Mouse (Mus musculus): ENCODE data around the gene Hist1h2aa. TPM values are rescaled to one million over a fixed set of nuclear protein-coding genes. Genes with fewer than 3 reads are reported as not detected.

Hist1h2aa gene
- polyA plus RNA-seq, 1 experiment from 2014 or later, result not detected

- Histone ChIP-seq H3K27me3 (ENCODE audit: control insufficient read depth, insufficient read depth, low read length) (no peaks in the 10 kb centered on the region), H3K36me3 (ENCODE audit: control insufficient read depth, insufficient read depth, low read length) (no peaks in the 10 kb centered on the region), H3K9me3 (ENCODE audit: control insufficient read depth, low read depth, low read length) (no peaks in the 10 kb centered on the region), H3K4me3 (ENCODE audit: low read depth, low read length) (no peak overlapping the region), H3K4me1 (ENCODE audit: control insufficient read depth, insufficient read depth, low read length) (0 out of 2 replicates have a peak, but pooled peaks cover under 1% of the 10 kb centered on the region), H3K27ac (ENCODE audit: low read length) (no peak overlapping the region), H3K4me2 (replicated peaks; ENCODE audit: low read depth, low read length) (no peak overlapping the region), H3K9ac (replicated peaks; ENCODE audit: low read depth, low read length) (no peak overlapping the region)
- ATAC-seq (ENCODE audit: insufficient number of reproducible peaks, insufficient read depth, low FRiP score, low read depth), result no peak
- 78% methylated on average over 5 of the region's 5 CpGs for WGBS
These were observed 24.1 kb upstream of the Hist1h2aa start for GRCm38 (mm10) chr13:23910121-23910520.

- Histone ChIP-seq H3K9ac (replicated peaks; ENCODE audit: low read depth, low read length) (no peak overlapping the region), H3K9me3 (ENCODE audit: control insufficient read depth, low read depth, low read length) (no peaks in the 10 kb centered on the region), H3K4me2 (replicated peaks; ENCODE audit: low read depth, low read length) (no peak overlapping the region), H3K4me1 (ENCODE audit: control insufficient read depth, insufficient read depth, low read length) (0 out of 2 replicates have a peak, but pooled peaks cover 5% of the 10 kb centered on the region), H3K27me3 (ENCODE audit: control insufficient read depth, insufficient read depth, low read length) (no peaks in the 10 kb centered on the region), H3K4me3 (ENCODE audit: low read depth, low read length) (no peak overlapping the region), H3K27ac (ENCODE audit: low read length) (no peak overlapping the region), H3K36me3 (ENCODE audit: control insufficient read depth, insufficient read depth, low read length) (no peaks in the 10 kb centered on the region)
- no peak for ATAC-seq (ENCODE audit: insufficient number of reproducible peaks, insufficient read depth, low FRiP score, low read depth)
- 89% methylated on average over 5 of the region's 5 CpGs for WGBS
These were observed 22.9 kb upstream of the Hist1h2aa start for GRCm38 (mm10) chr13:23911335-23911734.

- no peak overlapping the region for H3K9ac ChIP-seq (replicated peaks; ENCODE audit: low read depth, low read length)
- no peak overlapping the region for H3K4me2 ChIP-seq (replicated peaks; ENCODE audit: low read depth, low read length)
- 0 out of 2 replicates have a peak, but pooled peaks cover 5% of the 10 kb centered on the region for H3K4me1 ChIP-seq (ENCODE audit: control insufficient read depth, insufficient read depth, low read length)
- H3K27me3 ChIP-seq (ENCODE audit: control insufficient read depth, insufficient read depth, low read length), result no peaks in the 10 kb centered on the region
- H3K4me3 ChIP-seq (ENCODE audit: low read depth, low read length), result no peak overlapping the region
- ATAC-seq (ENCODE audit: insufficient number of reproducible peaks, insufficient read depth, low FRiP score, low read depth), result no peak
- 52% methylated on average over 6 of the region's 6 CpGs for whole genome bisulfite sequencing
- H3K27ac ChIP-seq (ENCODE audit: low read length), result no peak overlapping the region
- no peaks in the 10 kb centered on the region for H3K9me3 ChIP-seq (ENCODE audit: control insufficient read depth, low read depth, low read length)
- H3K36me3 ChIP-seq (ENCODE audit: control insufficient read depth, insufficient read depth, low read length), result no peaks in the 10 kb centered on the region
These were observed 20.4 kb upstream of the Hist1h2aa start for GRCm38 (mm10) chr13:23913791-23914306.

- Histone ChIP-seq H3K9me3 (ENCODE audit: control insufficient read depth, low read depth, low read length) (no peaks in the 10 kb centered on the region), H3K27ac (ENCODE audit: low read length) (no peak within 1 kb of the TSS), H3K4me1 (ENCODE audit: control insufficient read depth, insufficient read depth, low read length) (0 out of 2 replicates have a peak, but pooled peaks cover 5% of the 10 kb centered on the region), H3K9ac (replicated peaks; ENCODE audit: low read depth, low read length) (no peak within 1 kb of the TSS), H3K27me3 (ENCODE audit: control insufficient read depth, insufficient read depth, low read length) (no peaks in the 10 kb centered on the region), H3K4me3 (ENCODE audit: low read depth, low read length) (no peak within 1 kb of the TSS), H3K4me2 (replicated peaks; ENCODE audit: low read depth, low read length) (no peak within 1 kb of the TSS), H3K36me3 (ENCODE audit: control insufficient read depth, insufficient read depth, low read length) (no peaks in the 10 kb centered on the region)
- WGBS, result 50% methylated on average over 9 of the region's 9 CpGs
- ATAC-seq (ENCODE audit: insufficient number of reproducible peaks, insufficient read depth, low FRiP score, low read depth), result no peak
These were observed 19.7 kb upstream of the Hist1h2aa start, which contains the start of gene Slc17a4 for GRCm38 (mm10) chr13:23914376-23915167. Gene Slc17a4, minus strand, starts transcription at chr13:23915009.

GRCm38 (mm10) chr13:23916132-23916531, 18.1 kb upstream of the Hist1h2aa start:
- Histone ChIP-seq H3K27ac (ENCODE audit: low read length) (no peak overlapping the region), H3K9ac (replicated peaks; ENCODE audit: low read depth, low read length) (no peak overlapping the region), H3K4me1 (ENCODE audit: control insufficient read depth, insufficient read depth, low read length) (0 out of 2 replicates have a peak, but pooled peaks cover 5% of the 10 kb centered on the region), H3K4me3 (ENCODE audit: low read depth, low read length) (no peak overlapping the region), H3K4me2 (replicated peaks; ENCODE audit: low read depth, low read length) (no peak overlapping the region), H3K27me3 (ENCODE audit: control insufficient read depth, insufficient read depth, low read length) (no peaks in the 10 kb centered on the region), H3K36me3 (ENCODE audit: control insufficient read depth, insufficient read depth, low read length) (no peaks in the 10 kb centered on the region), H3K9me3 (ENCODE audit: control insufficient read depth, low read depth, low read length) (no peaks in the 10 kb centered on the region)
- WGBS, result 61% methylated on average over 1 of the region's 1 CpGs
- no peak for ATAC-seq (ENCODE audit: insufficient number of reproducible peaks, insufficient read depth, low FRiP score, low read depth)

- H3K9me3 ChIP-seq (ENCODE audit: control insufficient read depth, low read depth, low read length), result no peaks in the 10 kb centered on the region
- no peaks in the 10 kb centered on the region for H3K36me3 ChIP-seq (ENCODE audit: control insufficient read depth, insufficient read depth, low read length)
- H3K27me3 ChIP-seq (ENCODE audit: control insufficient read depth, insufficient read depth, low read length), result no peaks in the 10 kb centered on the region
- no peak overlapping the region for H3K9ac ChIP-seq (replicated peaks; ENCODE audit: low read depth, low read length)
- ATAC-seq (ENCODE audit: insufficient number of reproducible peaks, insufficient read depth, low FRiP score, low read depth), result no peak
- H3K4me2 ChIP-seq (replicated peaks; ENCODE audit: low read depth, low read length), result no peak overlapping the region
- 0 out of 2 replicates have a peak, but pooled peaks cover 5% of the 10 kb centered on the region for H3K4me1 ChIP-seq (ENCODE audit: control insufficient read depth, insufficient read depth, low read length)
- WGBS, result 24% methylated on average over 4 of the region's 4 CpGs
- no peak overlapping the region for H3K27ac ChIP-seq (ENCODE audit: low read length)
- no peak overlapping the region for H3K4me3 ChIP-seq (ENCODE audit: low read depth, low read length)
These were observed 16.6 kb upstream of the Hist1h2aa start for GRCm38 (mm10) chr13:23917674-23918073.

GRCm38 (mm10) chr13:23925792-23926191, 8.5 kb upstream of the Hist1h2aa start:
- WGBS, result 61% methylated on average over 2 of the region's 2 CpGs
- H3K9me3 ChIP-seq (ENCODE audit: control insufficient read depth, low read depth, low read length), result no peaks in the 10 kb centered on the region

GRCm38 (mm10) chr13:23928637-23929036, 5.6 kb upstream of the Hist1h2aa start:
- no peak for ATAC-seq (ENCODE audit: insufficient number of reproducible peaks, insufficient read depth, low FRiP score, low read depth)
- H3K9ac ChIP-seq (replicated peaks; ENCODE audit: low read depth, low read length), result no peak overlapping the region
- H3K27ac ChIP-seq (ENCODE audit: low read length), result no peak overlapping the region
- H3K4me1 ChIP-seq (ENCODE audit: control insufficient read depth, insufficient read depth, low read length), result peaks cover 9% of the 10 kb centered on the region; the same call in 1 of the 2 replicates
- WGBS, result 49% methylated on average over 3 of the region's 3 CpGs
- H3K36me3 ChIP-seq (ENCODE audit: control insufficient read depth, insufficient read depth, low read length), result no peaks in the 10 kb centered on the region
- 0 out of 2 replicates have a peak overlapping the region, but pooled peaks have one; percentile 12 for H3K4me2 ChIP-seq (replicated peaks; ENCODE audit: low read depth, low read length)
- no peaks in the 10 kb centered on the region for H3K27me3 ChIP-seq (ENCODE audit: control insufficient read depth, insufficient read depth, low read length)
- no peak overlapping the region for H3K4me3 ChIP-seq (ENCODE audit: low read depth, low read length)
- no peaks in the 10 kb centered on the region for H3K9me3 ChIP-seq (ENCODE audit: control insufficient read depth, low read depth, low read length)

More at GRCm38 (mm10) chr13:23925792-23926191, 8.5 kb upstream of the Hist1h2aa start:
- no peak for ATAC-seq (ENCODE audit: insufficient number of reproducible peaks, insufficient read depth, low FRiP score, low read depth)
- Histone ChIP-seq H3K36me3 (ENCODE audit: control insufficient read depth, insufficient read depth, low read length) (no peaks in the 10 kb centered on the region), H3K4me2 (replicated peaks; ENCODE audit: low read depth, low read length) (no peak overlapping the region), H3K9ac (replicated peaks; ENCODE audit: low read depth, low read length) (no peak overlapping the region), H3K4me3 (ENCODE audit: low read depth, low read length) (no peak overlapping the region), H3K27ac (ENCODE audit: low read length) (no peak overlapping the region), H3K4me1 (ENCODE audit: control insufficient read depth, insufficient read depth, low read length) (peaks cover 9% of the 10 kb centered on the region; the same call in 1 of the 2 replicates), H3K27me3 (ENCODE audit: control insufficient read depth, insufficient read depth, low read length) (no peaks in the 10 kb centered on the region)
